Mouse (Mus musculus): ENCODE measurements at regions not wholly inside any gene's neighbourhood (a gene's known extent, or its start where the extent isn't known, plus 50 kb on each side); places are given as distances from the start of the nearest gene placed in this dataset.

GRCm38 (mm10) chr15:7597335-7597734 lies 199.1 kb upstream of the Egflam start:
- WGBS, result 72% methylated on average over 4 of the region's 4 CpGs
- Histone ChIP-seq H3K4me3 (ENCODE audit: low read depth, low read length) (no peak overlapping the region), H3K4me1 (replicated peaks; ENCODE audit: control insufficient read depth, insufficient read depth, low read length) (no peaks in the 10 kb centered on the region), H3K9me3 (ENCODE audit: control insufficient read depth) (no peaks in the 10 kb centered on the region), H3K36me3 (ENCODE audit: control insufficient read depth, insufficient read depth) (no peaks in the 10 kb centered on the region), H3K4me2 (replicated peaks; ENCODE audit: low read depth) (no peak overlapping the region), H3K27ac (ENCODE audit: low read depth, low read length) (no peak overlapping the region), H3K9ac (ENCODE audit: low read depth, low read length) (no peak overlapping the region), H3K27me3 (replicated peaks; ENCODE audit: control insufficient read depth, insufficient read depth, low read length) (no peaks in the 10 kb centered on the region)
- TF ChIP-seq CTCF (IDR thresholded peaks at IDR 0.05; ENCODE audit: low read depth), result no peak
- ATAC-seq, result no peak

- Histone ChIP-seq H3K4me1 (replicated peaks; ENCODE audit: control insufficient read depth, insufficient read depth, low read length) (no peaks in the 10 kb centered on the region), H3K27me3 (replicated peaks; ENCODE audit: control insufficient read depth, insufficient read depth, low read length) (no peaks in the 10 kb centered on the region), H3K36me3 (ENCODE audit: control insufficient read depth, insufficient read depth) (no peaks in the 10 kb centered on the region), H3K27ac (ENCODE audit: low read depth, low read length) (no peak overlapping the region), H3K4me2 (replicated peaks; ENCODE audit: low read depth) (no peak overlapping the region), H3K9me3 (ENCODE audit: control insufficient read depth) (no peaks in the 10 kb centered on the region), H3K9ac (ENCODE audit: low read depth, low read length) (no peak overlapping the region), H3K4me3 (ENCODE audit: low read depth, low read length) (no peak overlapping the region)
- no peak for ATAC-seq
- no peak for TF ChIP-seq CTCF (IDR thresholded peaks at IDR 0.05; ENCODE audit: low read depth)
These were observed 199.6 kb upstream of the Egflam start for GRCm38 (mm10) chr15:7597805-7598204.

- Histone ChIP-seq H3K9ac (ENCODE audit: low read depth, low read length) (no peak overlapping the region), H3K4me2 (replicated peaks; ENCODE audit: low read depth) (no peak overlapping the region), H3K27me3 (replicated peaks; ENCODE audit: control insufficient read depth, insufficient read depth, low read length) (no peaks in the 10 kb centered on the region), H3K4me1 (replicated peaks; ENCODE audit: control insufficient read depth, insufficient read depth, low read length) (no peaks in the 10 kb centered on the region), H3K4me3 (ENCODE audit: low read depth, low read length) (no peak overlapping the region), H3K27ac (ENCODE audit: low read depth, low read length) (no peak overlapping the region), H3K9me3 (ENCODE audit: control insufficient read depth) (no peaks in the 10 kb centered on the region), H3K36me3 (ENCODE audit: control insufficient read depth, insufficient read depth) (no peaks in the 10 kb centered on the region)
- no peak for TF ChIP-seq CTCF (IDR thresholded peaks at IDR 0.05; ENCODE audit: low read depth)
- no peak for ATAC-seq
- 92% methylated on average over 2 of the region's 2 CpGs for WGBS
These were observed 203.3 kb upstream of the Egflam start for GRCm38 (mm10) chr15:7601540-7601939.

- ATAC-seq, result peak; percentile 81
- WGBS, result 48% methylated on average over 3 of the region's 3 CpGs
- Histone ChIP-seq H3K4me1 (replicated peaks; ENCODE audit: control insufficient read depth, insufficient read depth, low read length) (no peaks in the 10 kb centered on the region), H3K27ac (ENCODE audit: low read depth, low read length) (no peak overlapping the region), H3K27me3 (replicated peaks; ENCODE audit: control insufficient read depth, insufficient read depth, low read length) (no peaks in the 10 kb centered on the region), H3K9me3 (ENCODE audit: control insufficient read depth) (no peaks in the 10 kb centered on the region), H3K36me3 (ENCODE audit: control insufficient read depth, insufficient read depth) (no peaks in the 10 kb centered on the region), H3K4me2 (replicated peaks; ENCODE audit: low read depth) (no peak overlapping the region), H3K4me3 (ENCODE audit: low read depth, low read length) (no peak overlapping the region), H3K9ac (ENCODE audit: low read depth, low read length) (no peak overlapping the region)
- TF ChIP-seq CTCF (IDR thresholded peaks at IDR 0.05; ENCODE audit: low read depth), result no peak
These were observed 205.8 kb upstream of the Gdnf start for GRCm38 (mm10) chr15:7604847-7605246.

- no peak overlapping the region for H3K27ac ChIP-seq (ENCODE audit: low read depth, low read length)
- H3K27me3 ChIP-seq (replicated peaks; ENCODE audit: control insufficient read depth, insufficient read depth, low read length), result no peaks in the 10 kb centered on the region
- H3K4me1 ChIP-seq (replicated peaks; ENCODE audit: control insufficient read depth, insufficient read depth, low read length), result no peaks in the 10 kb centered on the region
- no peaks in the 10 kb centered on the region for H3K9me3 ChIP-seq (ENCODE audit: control insufficient read depth)
- 29% methylated on average over 2 of the region's 2 CpGs for WGBS
- no peaks in the 10 kb centered on the region for H3K36me3 ChIP-seq (ENCODE audit: control insufficient read depth, insufficient read depth)
- H3K4me2 ChIP-seq (replicated peaks; ENCODE audit: low read depth), result no peak overlapping the region
- no peak overlapping the region for H3K9ac ChIP-seq (ENCODE audit: low read depth, low read length)
- peak; percentile 74 for ATAC-seq
- no peak for TF ChIP-seq CTCF (IDR thresholded peaks at IDR 0.05; ENCODE audit: low read depth)
- no peak overlapping the region for H3K4me3 ChIP-seq (ENCODE audit: low read depth, low read length)
These were observed 192.7 kb upstream of the Gdnf start for GRCm38 (mm10) chr15:7617954-7618353.

- Histone ChIP-seq H3K27ac (ENCODE audit: low read depth, low read length) (no peak overlapping the region), H3K4me2 (replicated peaks; ENCODE audit: low read depth) (no peak overlapping the region), H3K4me3 (ENCODE audit: low read depth, low read length) (no peak overlapping the region), H3K9me3 (ENCODE audit: control insufficient read depth) (no peaks in the 10 kb centered on the region), H3K9ac (ENCODE audit: low read depth, low read length) (no peak overlapping the region), H3K27me3 (replicated peaks; ENCODE audit: control insufficient read depth, insufficient read depth, low read length) (no peaks in the 10 kb centered on the region), H3K36me3 (ENCODE audit: control insufficient read depth, insufficient read depth) (no peaks in the 10 kb centered on the region), H3K4me1 (replicated peaks; ENCODE audit: control insufficient read depth, insufficient read depth, low read length) (no peaks in the 10 kb centered on the region)
- peak; percentile 83 for ATAC-seq
- TF ChIP-seq CTCF (IDR thresholded peaks at IDR 0.05; ENCODE audit: low read depth), result no peak
- WGBS, result 21% methylated on average over 2 of the region's 2 CpGs
These were observed 187.6 kb upstream of the Gdnf start for GRCm38 (mm10) chr15:7623026-7623425.

Measured in intestine, postnatal 0 days (tissue).